Mouse (Mus musculus): ENCODE measurements around the gene Tacc2.
"Not testable (repeated sequence)": the region's sequence is repeated elsewhere in the genome, so short reads cannot be mapped to it uniquely, and the experiment has no call there.

Gene Tacc2

GRCm38 (mm10) chr7:130650621-130651020 is 73.4 kb downstream of the Tacc2 start:
- DNase-seq (ENCODE audit: low spot score in 2 of 2) = no peak

- no peak for DNase-seq (ENCODE audit: low spot score in 2 of 2)
Observed at GRCm38 (mm10) chr7:130653036-130653555, 75.9 kb downstream of the Tacc2 start.

GRCm38 (mm10) chr7:130654562-130654961 is 77.3 kb downstream of the Tacc2 start:
- no peak for DNase-seq (ENCODE audit: low spot score in 2 of 2)

GRCm38 (mm10) chr7:130656965-130657364 is 79.7 kb downstream of the Tacc2 start:
- no peak for DNase-seq (ENCODE audit: low spot score in 2 of 2)

GRCm38 (mm10) chr7:130657751-130658150 is 80.5 kb downstream of the Tacc2 start:
- DNase-seq (ENCODE audit: low spot score in 2 of 2) = peak; percentile 45 to 47

- no peak for DNase-seq (ENCODE audit: low spot score in 2 of 2)
Observed at GRCm38 (mm10) chr7:130659129-130659528, 81.9 kb downstream of the Tacc2 start.

- DNase-seq (ENCODE audit: low spot score in 2 of 2) = no peak
Observed at GRCm38 (mm10) chr7:130662250-130662649, 85.0 kb downstream of the Tacc2 start.

GRCm38 (mm10) chr7:130662869-130663268 is 85.6 kb downstream of the Tacc2 start:
- no peak for DNase-seq (ENCODE audit: low spot score in 2 of 2)

GRCm38 (mm10) chr7:130664037-130664436 is 86.8 kb downstream of the Tacc2 start:
- DNase-seq (ENCODE audit: low spot score in 2 of 2) = no peak

- no peak for DNase-seq (ENCODE audit: low spot score in 2 of 2)
Observed at GRCm38 (mm10) chr7:130664629-130665028, 87.4 kb downstream of the Tacc2 start.

GRCm38 (mm10) chr7:130665358-130665757 is 88.1 kb downstream of the Tacc2 start:
- no peak for DNase-seq (ENCODE audit: low spot score in 2 of 2)

- DNase-seq (ENCODE audit: low spot score in 2 of 2) = not testable (repeated sequence)
Observed at GRCm38 (mm10) chr7:130668013-130668412, 90.8 kb downstream of the Tacc2 start.

- DNase-seq (ENCODE audit: low spot score in 2 of 2) = no peak
Observed at GRCm38 (mm10) chr7:130668729-130669281, 91.6 kb downstream of the Tacc2 start.

- DNase-seq (ENCODE audit: low spot score in 2 of 2) = peak; percentile 52 to 60
Observed at GRCm38 (mm10) chr7:130669370-130669881, 92.2 kb downstream of the Tacc2 start.

GRCm38 (mm10) chr7:130670358-130670757 is 93.1 kb downstream of the Tacc2 start:
- DNase-seq (ENCODE audit: low spot score in 2 of 2) = no peak

GRCm38 (mm10) chr7:130671301-130671700 is 94.1 kb downstream of the Tacc2 start:
- no peak for DNase-seq (ENCODE audit: low spot score in 2 of 2)

- peak; percentile 50 to 64 for DNase-seq (ENCODE audit: low spot score in 2 of 2)
Observed at GRCm38 (mm10) chr7:130673169-130674033, 96.2 kb downstream of the Tacc2 start.

- no peak for DNase-seq (ENCODE audit: low spot score in 2 of 2)
Observed at GRCm38 (mm10) chr7:130674526-130674925, 97.3 kb downstream of the Tacc2 start.

GRCm38 (mm10) chr7:130676885-130677540 is 99.8 kb downstream of the Tacc2 start:
- DNase-seq (ENCODE audit: low spot score in 2 of 2) = no peak

GRCm38 (mm10) chr7:130677541-130678274 is 100.5 kb downstream of the Tacc2 start:
- DNase-seq (ENCODE audit: low spot score in 2 of 2) = no peak

- DNase-seq (ENCODE audit: low spot score in 2 of 2) = no peak
Observed at GRCm38 (mm10) chr7:130678414-130678813, 101.2 kb downstream of the Tacc2 start.
